Mouse (Mus musculus) small intestine, adult 2 months (tissue): ENCODE results near the gene Cant1.

Source experiments
- CTCF ChIP-seq: fragments of 200-500 bp; IDR thresholded peaks from 2 replicates; pipeline ENCODE4 v1.5.1; 2012; ENCODE audit warnings: low read depth, mild to moderate bottlenecking, control low read depth, inconsistent platforms, low read length, moderate library complexity, mixed read lengths; ENCODE audit not compliant: insufficient replicate concordance, insufficient read length; ENCODE audit errors: extremely low read depth
- POLR2A ChIP-seq: fragments of 200-500 bp; IDR thresholded peaks from 2 replicates; pipeline ENCODE4 v1.6.1; 2012; ENCODE audit warnings: low read depth, mild to moderate bottlenecking, control low read depth, inconsistent platforms, low read length, moderate library complexity

GRCm38 (mm10) chr11:118413055-118413454 lies 5.8 kb downstream of the Cant1 start:
- TF ChIP-seq CTCF (no peak), POLR2A (no peak)
